Mouse (Mus musculus): Measurements from ENCODE around the gene Ambra1. TPM values are rescaled to one million over a fixed set of nuclear protein-coding genes. Genes with fewer than 3 reads are reported as not detected.

Ambra1 gene
- polyA plus RNA-seq, 1 experiment from 2014 or later, result 17.9 TPM

GRCm38 (mm10) chr2:91900431-91900830 lies 170.5 kb downstream of the Ambra1 start:
- no peak for ATAC-seq (ENCODE audit: low FRiP score)
- H3K27ac ChIP-seq (ENCODE audit: low read depth, low read length), result no peak overlapping the region
- 95% methylated on average over 8 of the region's 8 CpGs for WGBS
- no peak overlapping the region for H3K4me3 ChIP-seq (ENCODE audit: low read depth, low read length)
- H3K27me3 ChIP-seq (ENCODE audit: control insufficient read depth, insufficient read depth, low read length), result no peaks in the 10 kb centered on the region
- peak; percentile 81 for DNase-seq (ENCODE audit: low spot score, missing footprints)
- 0 out of 2 replicates have a peak, but pooled peaks cover 2% of the 10 kb centered on the region for H3K36me3 ChIP-seq (ENCODE audit: control insufficient read depth, insufficient read depth, low read length)
- no peak overlapping the region for H3K4me2 ChIP-seq
- no peaks in the 10 kb centered on the region for H3K9me3 ChIP-seq (ENCODE audit: control insufficient read depth, low read length)
- H3K4me1 ChIP-seq (ENCODE audit: control insufficient read depth, insufficient read depth, low read length), result peaks cover 4% of the 10 kb centered on the region; the same call in 1 of the 2 replicates
- H3K9ac ChIP-seq (ENCODE audit: low read length), result no peak overlapping the region

GRCm38 (mm10) chr2:91902336-91902735 lies 172.4 kb downstream of the Ambra1 start:
- H3K4me3 ChIP-seq (ENCODE audit: low read depth, low read length), result no peak overlapping the region
- no peaks in the 10 kb centered on the region for H3K27me3 ChIP-seq (ENCODE audit: control insufficient read depth, insufficient read depth, low read length)
- 73% methylated on average over 5 of the region's 5 CpGs for WGBS
- no peak overlapping the region for H3K27ac ChIP-seq (ENCODE audit: low read depth, low read length)
- no peaks in the 10 kb centered on the region for H3K9me3 ChIP-seq (ENCODE audit: control insufficient read depth, low read length)
- ATAC-seq (ENCODE audit: low FRiP score) (no peak), DNase-seq (ENCODE audit: low spot score, missing footprints) (peak; percentile 44)
- no peak overlapping the region for H3K4me2 ChIP-seq
- H3K9ac ChIP-seq (ENCODE audit: low read length), result no peak overlapping the region
- H3K4me1 ChIP-seq (ENCODE audit: control insufficient read depth, insufficient read depth, low read length), result peaks cover 4% of the 10 kb centered on the region; the same call in 1 of the 2 replicates
- 0 out of 2 replicates have a peak, but pooled peaks cover 2% of the 10 kb centered on the region for H3K36me3 ChIP-seq (ENCODE audit: control insufficient read depth, insufficient read depth, low read length)

- H3K9me3 ChIP-seq (ENCODE audit: control insufficient read depth, low read length), result no peaks in the 10 kb centered on the region
- no peak overlapping the region for H3K27ac ChIP-seq (ENCODE audit: low read depth, low read length)
- ATAC-seq (ENCODE audit: low FRiP score) (no peak), DNase-seq (ENCODE audit: low spot score, missing footprints) (peak; percentile 53)
- peaks cover 4% of the 10 kb centered on the region; the same call in 1 of the 2 replicates for H3K4me1 ChIP-seq (ENCODE audit: control insufficient read depth, insufficient read depth, low read length)
- no peak overlapping the region for H3K4me2 ChIP-seq
- no peaks in the 10 kb centered on the region for H3K27me3 ChIP-seq (ENCODE audit: control insufficient read depth, insufficient read depth, low read length)
- H3K4me3 ChIP-seq (ENCODE audit: low read depth, low read length), result no peak overlapping the region
- 0 out of 2 replicates have a peak, but pooled peaks cover 2% of the 10 kb centered on the region for H3K36me3 ChIP-seq (ENCODE audit: control insufficient read depth, insufficient read depth, low read length)
- 83% methylated on average over 3 of the region's 3 CpGs for WGBS
- no peak overlapping the region for H3K9ac ChIP-seq (ENCODE audit: low read length)
Measured at GRCm38 (mm10) chr2:91903171-91903925, 173.4 kb downstream of the Ambra1 start.

- ATAC-seq (ENCODE audit: low FRiP score) (0 out of 2 replicates have a peak, but pooled peaks have one; percentile 35), DNase-seq (ENCODE audit: low spot score, missing footprints) (peak; percentile 85)
- H3K4me3 ChIP-seq (ENCODE audit: low read depth, low read length), result no peak overlapping the region
- H3K36me3 ChIP-seq (ENCODE audit: control insufficient read depth, insufficient read depth, low read length), result 0 out of 2 replicates have a peak, but pooled peaks cover 2% of the 10 kb centered on the region
- H3K4me2 ChIP-seq, result no peak overlapping the region
- H3K27me3 ChIP-seq (ENCODE audit: control insufficient read depth, insufficient read depth, low read length), result no peaks in the 10 kb centered on the region
- peaks cover 4% of the 10 kb centered on the region; the same call in 1 of the 2 replicates for H3K4me1 ChIP-seq (ENCODE audit: control insufficient read depth, insufficient read depth, low read length)
- H3K9me3 ChIP-seq (ENCODE audit: control insufficient read depth, low read length), result no peaks in the 10 kb centered on the region
- 77% methylated on average over 5 of the region's 5 CpGs for WGBS
- no peak overlapping the region for H3K9ac ChIP-seq (ENCODE audit: low read length)
- peak overlapping the region; percentile 40; the same call in 1 of the 2 replicates for H3K27ac ChIP-seq (ENCODE audit: low read depth, low read length)
Measured at GRCm38 (mm10) chr2:91904618-91905307, 174.8 kb downstream of the Ambra1 start.

- H3K4me1 ChIP-seq (ENCODE audit: control insufficient read depth, insufficient read depth, low read length), result peaks cover 4% of the 10 kb centered on the region; the same call in 1 of the 2 replicates
- H3K27me3 ChIP-seq (ENCODE audit: control insufficient read depth, insufficient read depth, low read length), result no peaks in the 10 kb centered on the region
- 98% methylated on average over 2 of the region's 2 CpGs for WGBS
- H3K36me3 ChIP-seq (ENCODE audit: control insufficient read depth, insufficient read depth, low read length), result peaks cover 3% of the 10 kb centered on the region; the same call in 1 of the 2 replicates
- no peaks in the 10 kb centered on the region for H3K9me3 ChIP-seq (ENCODE audit: control insufficient read depth, low read length)
- no peak overlapping the region for H3K9ac ChIP-seq (ENCODE audit: low read length)
- H3K27ac ChIP-seq (ENCODE audit: low read depth, low read length), result no peak overlapping the region
- DNase-seq (ENCODE audit: low spot score, missing footprints), result peak; percentile 45
- no peak for ATAC-seq (ENCODE audit: low FRiP score)
- H3K4me2 ChIP-seq, result no peak overlapping the region
- no peak overlapping the region for H3K4me3 ChIP-seq (ENCODE audit: low read depth, low read length)
Measured at GRCm38 (mm10) chr2:91906141-91906540, 176.2 kb downstream of the Ambra1 start.

- Histone ChIP-seq H3K4me3 (ENCODE audit: low read depth, low read length) (no peak overlapping the region), H3K9ac (ENCODE audit: low read length) (no peak overlapping the region), H3K27ac (ENCODE audit: low read depth, low read length) (no peak overlapping the region), H3K4me2 (no peak overlapping the region), H3K4me1 (ENCODE audit: control insufficient read depth, insufficient read depth, low read length) (no peaks in the 10 kb centered on the region), H3K36me3 (ENCODE audit: control insufficient read depth, insufficient read depth, low read length) (peaks cover 21% of the 10 kb centered on the region), H3K27me3 (ENCODE audit: control insufficient read depth, insufficient read depth, low read length) (no peaks in the 10 kb centered on the region), H3K9me3 (ENCODE audit: control insufficient read depth, low read length) (no peaks in the 10 kb centered on the region)
- DNase-seq (ENCODE audit: low spot score, missing footprints) (no peak), ATAC-seq (ENCODE audit: low FRiP score) (no peak)
- WGBS, result 82% methylated on average over 3 of the region's 3 CpGs
Measured at GRCm38 (mm10) chr2:91912616-91913015, 182.7 kb downstream of the Ambra1 start.

GRCm38 (mm10) chr2:91913328-91914110 lies 183.6 kb downstream of the Ambra1 start:
- H3K4me2 ChIP-seq, result no peak overlapping the region
- 87% methylated on average over 7 of the region's 7 CpGs for WGBS

GRCm38 (mm10) chr2:91916346-91916977 lies 186.5 kb downstream of the Ambra1 start:
- peak; percentile 68 for DNase-seq (ENCODE audit: low spot score, missing footprints)
- Histone ChIP-seq H3K9ac (ENCODE audit: low read length) (no peak overlapping the region), H3K4me3 (ENCODE audit: low read depth, low read length) (no peak overlapping the region), H3K9me3 (ENCODE audit: control insufficient read depth, low read length) (no peaks in the 10 kb centered on the region), H3K4me2 (no peak overlapping the region), H3K4me1 (ENCODE audit: control insufficient read depth, insufficient read depth, low read length) (no peaks in the 10 kb centered on the region), H3K27me3 (ENCODE audit: control insufficient read depth, insufficient read depth, low read length) (peaks cover 12% of the 10 kb centered on the region), H3K36me3 (ENCODE audit: control insufficient read depth, insufficient read depth, low read length) (peaks cover 22% of the 10 kb centered on the region), H3K27ac (ENCODE audit: low read depth, low read length) (no peak overlapping the region)
- WGBS, result 87% methylated on average over 7 of the region's 7 CpGs
- ATAC-seq (ENCODE audit: low FRiP score), result no peak

More at GRCm38 (mm10) chr2:91913328-91914110, 183.6 kb downstream of the Ambra1 start:
- Histone ChIP-seq H3K4me1 (ENCODE audit: control insufficient read depth, insufficient read depth, low read length) (no peaks in the 10 kb centered on the region), H3K27ac (ENCODE audit: low read depth, low read length) (no peak overlapping the region), H3K27me3 (ENCODE audit: control insufficient read depth, insufficient read depth, low read length) (no peaks in the 10 kb centered on the region), H3K9ac (ENCODE audit: low read length) (no peak overlapping the region), H3K36me3 (ENCODE audit: control insufficient read depth, insufficient read depth, low read length) (peaks cover 27% of the 10 kb centered on the region), H3K9me3 (ENCODE audit: control insufficient read depth, low read length) (no peaks in the 10 kb centered on the region), H3K4me3 (ENCODE audit: low read depth, low read length) (no peak overlapping the region)
- peak; percentile 39 for DNase-seq (ENCODE audit: low spot score, missing footprints)
- ATAC-seq (ENCODE audit: low FRiP score), result no peak

Measured in midbrain, embryonic 11.5 days (tissue).